Mouse (Mus musculus) left cerebral cortex, adult 18-20 months (tissue): ENCODE results near the gene Nlrx1. TPM values are rescaled to one million over a fixed set of nuclear protein-coding genes. Genes with fewer than 3 reads are reported as not detected.

Experiments used
- DNase-seq, 2 experiments: peaks; one replicate each; pipeline ENCODE4 v3.0.0; 2021 to 2022; ENCODE audit warnings: low spot score in 2 of 2, mixed read lengths in 1 of 2
- total RNA-seq, 2 experiments: library from RNA; stranded (reverse); gene quantifications; 2 replicates each; pipeline ENCODE4 v1.2.3; 2021

Gene Nlrx1
- total RNA-seq, 2 experiments from 2014 or later: 9.0 to 10.4 TPM

DNA sequence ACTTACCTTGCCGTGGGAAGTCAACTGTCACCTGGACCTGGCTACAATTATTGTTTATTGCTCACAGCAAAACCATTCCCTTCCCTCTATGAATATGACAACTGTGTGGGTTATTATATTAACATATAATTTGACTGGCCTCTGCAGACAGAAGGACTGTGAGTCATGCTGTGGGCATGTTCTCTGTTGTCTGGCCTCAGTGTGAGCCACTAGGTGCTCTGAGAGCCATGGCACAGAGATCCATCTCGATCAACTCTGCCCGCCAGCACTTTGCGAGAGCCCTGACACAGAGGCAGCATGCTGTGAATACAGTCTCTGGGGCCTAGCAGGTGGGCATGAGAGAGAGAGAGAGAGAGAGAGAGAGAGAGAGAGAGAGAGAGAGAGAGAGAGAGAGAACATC lies 1.6 kb upstream of the Nlrx1 start:
- no peak for DNase-seq

DNA sequence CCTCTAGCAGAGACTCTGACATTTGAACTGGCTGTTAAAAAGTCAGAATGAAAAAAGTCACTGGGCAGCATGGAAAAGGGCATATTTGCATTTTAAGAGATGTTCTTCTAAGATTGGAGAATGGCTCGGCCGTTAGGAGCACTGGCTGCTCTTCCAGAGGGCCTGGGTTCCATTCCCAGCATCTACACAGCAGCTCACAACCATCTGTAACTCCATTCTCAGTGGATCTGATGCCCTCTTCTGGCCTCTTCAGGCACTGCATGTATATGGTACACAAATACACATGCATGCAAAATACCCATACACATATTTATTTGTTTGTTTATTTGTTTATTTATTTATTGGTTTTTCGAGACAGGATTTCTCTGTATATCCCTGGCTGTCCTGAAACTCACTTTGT lies 678 bp upstream of the Nlrx1 start:
- no peak for DNase-seq

DNA sequence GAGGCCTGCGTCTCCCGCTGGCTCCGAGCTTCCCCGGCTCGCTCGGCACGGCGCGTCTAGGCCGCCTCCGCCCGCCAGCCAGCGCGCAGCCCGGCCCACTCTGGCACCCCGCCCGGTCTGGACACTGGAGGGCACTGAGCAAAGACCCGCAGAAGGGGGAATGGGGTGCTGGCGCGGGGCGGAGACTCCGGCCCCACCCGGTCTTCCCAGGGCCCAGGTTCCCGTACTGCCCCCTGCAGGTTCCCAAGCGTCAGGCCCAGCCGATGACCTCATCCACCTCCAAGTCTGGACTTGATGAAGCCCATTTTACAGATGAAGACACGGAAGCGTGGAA lies 405 bp downstream of the Nlrx1 start:
- peak; percentile 81 for DNase-seq

DNA sequence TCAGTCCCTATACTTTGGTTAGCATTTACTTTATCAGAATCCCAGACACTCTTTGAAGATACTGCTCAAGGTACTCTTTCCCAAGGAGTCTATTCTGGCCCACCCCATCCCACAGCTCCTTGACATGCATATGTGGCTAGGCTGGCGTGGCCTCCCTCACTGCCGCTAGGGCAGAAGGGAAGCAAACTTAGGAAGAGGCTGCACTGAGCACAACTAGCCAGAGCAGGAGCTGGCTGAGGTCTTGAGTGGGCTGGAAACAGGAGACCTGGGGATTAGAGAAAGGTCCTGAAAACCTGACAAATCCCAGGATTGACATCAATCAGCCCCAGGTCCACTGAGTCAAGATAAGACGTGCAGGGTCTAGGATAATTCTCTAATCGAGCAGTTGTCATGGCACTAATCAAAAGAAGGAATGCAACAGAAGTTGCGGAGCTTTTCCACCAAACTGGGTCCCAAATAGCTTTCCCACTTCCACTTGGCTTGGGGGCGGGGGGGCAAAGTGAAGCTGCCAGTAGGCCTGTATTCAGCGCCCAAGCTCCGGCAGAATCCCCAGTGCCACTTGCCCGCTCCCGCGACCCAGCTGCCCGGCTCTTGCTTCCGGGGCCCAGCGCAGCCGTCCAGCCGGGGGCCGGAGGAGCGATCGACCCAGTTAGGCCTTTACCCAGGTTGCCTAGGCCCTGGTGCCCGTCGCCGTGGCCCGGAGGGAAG lies 926 bp downstream of the Nlrx1 start:
- DNase-seq: no peak

DNA sequence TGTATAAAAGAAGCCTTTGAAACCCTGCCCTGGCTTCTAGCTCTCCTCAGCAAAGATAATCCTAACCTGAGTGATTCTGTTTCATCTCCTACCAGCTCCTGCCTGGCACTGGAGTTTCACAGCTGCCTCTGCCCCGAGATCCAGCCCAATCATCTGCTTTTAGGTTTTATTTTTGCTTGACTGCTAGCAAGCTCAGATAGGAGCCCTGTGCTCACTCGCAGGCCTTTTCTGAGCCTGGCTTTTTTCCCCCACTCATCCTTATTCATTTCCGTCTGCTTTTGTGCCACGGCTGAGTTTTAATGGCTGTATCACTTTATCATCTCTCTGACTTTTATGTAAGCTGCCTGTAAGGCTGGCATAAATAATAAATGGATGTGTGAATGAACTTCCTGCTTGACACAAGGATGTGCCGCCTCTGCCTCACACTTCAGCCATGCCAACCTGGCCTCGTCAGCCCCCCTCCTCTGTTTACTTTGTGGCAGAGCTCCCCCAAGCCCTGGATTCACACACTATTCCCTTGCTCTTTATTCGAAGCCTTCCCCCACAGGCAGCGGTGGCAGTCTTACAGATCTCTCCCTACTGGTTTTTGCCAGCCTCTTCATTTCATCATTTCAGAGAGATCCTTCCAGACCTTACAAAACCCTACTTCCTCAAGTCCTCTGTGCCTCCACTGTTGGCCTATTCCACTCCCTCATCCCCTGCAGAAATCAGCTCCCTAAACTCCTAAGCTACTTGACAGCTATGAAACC lies 1.7 kb downstream of the Nlrx1 start:
- peak; percentile 35 to 49 for DNase-seq

DNA sequence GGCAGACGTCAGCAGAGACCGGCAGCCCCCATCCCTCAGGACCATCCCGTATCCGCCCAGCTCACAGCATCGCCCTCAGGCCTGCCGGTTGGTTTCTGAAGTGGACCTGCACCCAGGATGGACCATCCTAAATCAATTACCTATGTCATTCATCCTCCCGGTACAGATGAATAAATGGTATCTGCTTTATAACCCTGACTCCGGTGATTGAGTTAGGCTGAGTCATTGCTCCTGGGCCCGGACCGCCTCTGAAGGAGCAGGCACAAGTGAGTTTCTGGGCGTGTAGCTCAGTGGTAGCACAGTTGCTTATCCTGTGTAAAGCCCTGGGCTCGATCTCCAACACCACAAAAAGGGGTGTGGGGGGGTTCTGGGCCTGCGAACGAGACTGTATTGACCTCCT lies 7.0 kb downstream of the Nlrx1 start:
- no peak for DNase-seq

DNA sequence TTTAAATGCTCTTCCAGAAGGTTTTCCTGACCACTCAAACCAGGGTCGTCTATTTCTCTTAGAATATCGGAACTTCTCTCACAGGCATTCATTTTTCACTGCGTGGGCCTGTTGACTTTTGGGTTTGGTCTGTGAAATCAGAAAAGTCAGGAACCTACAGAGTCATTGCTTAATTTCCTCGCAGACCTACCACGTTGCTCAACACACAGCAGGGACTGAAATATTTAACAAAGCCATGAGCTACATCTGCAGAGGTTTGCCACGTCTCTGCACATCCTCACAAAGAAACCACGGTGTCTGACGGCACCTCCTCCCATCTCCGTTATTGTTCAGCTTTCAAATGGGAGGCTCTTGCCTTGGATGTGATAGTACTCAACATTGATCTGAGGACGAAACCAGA lies 9.4 kb downstream of the Nlrx1 start:
- DNase-seq: no peak

DNA sequence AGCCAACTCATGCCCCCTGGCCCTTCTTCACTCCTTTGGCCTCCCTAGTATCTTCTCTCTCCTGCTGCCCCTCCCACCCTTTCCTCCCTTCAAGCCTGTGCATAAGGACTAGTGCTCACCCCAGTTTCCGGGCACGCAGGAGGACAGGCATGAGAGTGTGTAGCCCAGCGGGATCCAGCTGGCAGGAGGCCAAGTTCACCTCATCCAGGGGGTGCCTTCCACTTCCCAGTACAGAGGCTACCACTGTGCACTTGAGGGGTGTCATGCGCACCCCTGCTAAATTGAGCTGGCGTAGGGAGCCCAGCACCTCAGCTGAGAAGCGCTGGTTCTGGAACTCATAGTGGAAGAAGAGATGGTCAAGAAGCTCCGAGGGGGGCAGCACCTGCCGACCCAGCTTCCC lies 12.2 kb downstream of the Nlrx1 start:
- DNase-seq: no peak

DNA sequence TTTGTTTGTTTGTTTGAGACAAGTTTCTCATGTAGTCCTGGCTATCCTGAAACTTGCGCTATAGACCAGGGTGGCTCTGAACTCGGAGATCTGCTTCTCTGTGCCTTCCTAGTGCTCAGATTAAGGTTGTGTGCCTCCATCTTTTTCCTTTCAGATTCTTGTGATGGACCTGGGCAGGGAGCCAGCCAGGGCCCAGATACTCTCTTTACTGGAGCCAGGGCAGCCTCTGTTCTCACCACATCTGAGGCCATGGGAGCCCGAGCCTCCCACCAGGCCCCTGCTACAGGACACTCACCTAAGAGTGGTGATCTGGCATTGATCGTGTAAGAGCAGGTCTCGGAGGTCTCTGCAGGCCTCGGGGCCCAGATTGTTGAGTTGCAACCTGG lies 13.3 kb downstream of the Nlrx1 start:
- no peak for DNase-seq

DNA sequence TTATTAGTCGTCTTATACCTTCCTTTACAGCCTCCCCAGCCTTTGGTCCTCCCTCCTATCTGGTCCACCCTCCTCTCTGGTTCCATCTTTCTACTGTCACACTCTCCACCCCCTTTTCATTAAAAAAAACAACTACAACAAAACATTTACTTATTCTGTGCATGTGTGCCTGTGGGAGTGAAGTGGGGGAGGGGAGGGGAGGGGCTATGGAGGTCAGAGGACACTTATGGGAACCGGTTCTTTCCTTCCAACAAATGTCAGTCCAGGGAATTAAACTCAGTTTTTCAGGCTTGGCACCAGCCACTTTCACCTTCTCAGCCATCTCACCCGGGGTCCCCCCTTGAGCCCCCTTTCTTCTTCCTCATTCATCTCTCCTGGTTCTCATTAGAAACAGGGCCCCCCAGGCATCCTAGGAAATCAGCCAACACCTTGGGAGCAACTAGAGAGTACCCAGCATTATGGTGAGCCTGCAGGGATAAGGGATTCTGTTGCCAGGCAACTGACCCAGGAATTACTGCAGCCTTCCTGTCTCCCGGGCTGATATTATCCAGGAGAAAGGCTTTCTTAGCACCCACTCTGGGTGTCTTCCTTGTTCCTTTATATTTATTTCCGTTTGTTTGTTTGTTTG lies 13.8 kb downstream of the Nlrx1 start:
- no peak for DNase-seq

DNA sequence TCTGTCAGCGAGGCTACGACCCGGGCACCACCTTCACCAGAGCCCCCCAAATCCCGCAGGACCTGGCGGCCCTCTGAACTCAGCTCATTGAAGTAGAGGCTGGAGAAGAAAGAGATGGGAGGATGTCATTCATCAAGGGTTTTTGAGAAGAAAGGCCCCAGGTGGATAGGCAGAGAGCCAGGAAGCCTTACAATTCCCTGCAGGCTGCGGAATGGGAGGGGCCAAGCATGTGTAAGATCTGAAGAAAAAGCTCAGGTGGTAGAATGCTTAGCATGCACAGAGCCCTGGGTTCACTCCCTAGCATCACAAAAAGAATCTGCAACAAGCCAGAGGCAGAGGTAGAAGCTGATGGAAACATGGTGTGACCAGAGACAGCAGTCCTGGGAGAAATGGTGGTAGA lies 15.0 kb downstream of the Nlrx1 start:
- DNase-seq: no peak

DNA sequence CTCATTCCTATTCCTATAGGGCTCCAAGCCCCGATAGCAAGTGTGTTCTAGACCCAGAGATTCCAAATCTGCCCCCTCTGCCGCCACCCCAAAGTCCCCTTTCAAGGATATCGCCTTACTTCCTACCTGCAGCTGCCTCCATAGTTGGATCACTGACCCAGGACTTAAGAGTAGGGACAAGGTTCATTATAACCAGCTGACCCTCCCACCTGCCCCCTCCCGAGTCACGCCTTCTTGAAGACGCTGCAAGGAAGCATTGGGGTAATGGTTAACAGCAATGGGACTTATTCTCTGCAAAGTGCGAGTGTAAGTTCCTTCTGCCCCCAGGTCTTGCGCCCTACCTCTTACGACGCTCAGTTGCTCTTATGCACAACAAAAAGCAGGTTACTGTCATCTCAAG lies 17.1 kb downstream of the Nlrx1 start, which contains the start of gene Pdzd3:
Gene Pdzd3 (minus strand): TSS at position 158 of the 400 bp plus-strand sequence.
- no peak for DNase-seq

DNA sequence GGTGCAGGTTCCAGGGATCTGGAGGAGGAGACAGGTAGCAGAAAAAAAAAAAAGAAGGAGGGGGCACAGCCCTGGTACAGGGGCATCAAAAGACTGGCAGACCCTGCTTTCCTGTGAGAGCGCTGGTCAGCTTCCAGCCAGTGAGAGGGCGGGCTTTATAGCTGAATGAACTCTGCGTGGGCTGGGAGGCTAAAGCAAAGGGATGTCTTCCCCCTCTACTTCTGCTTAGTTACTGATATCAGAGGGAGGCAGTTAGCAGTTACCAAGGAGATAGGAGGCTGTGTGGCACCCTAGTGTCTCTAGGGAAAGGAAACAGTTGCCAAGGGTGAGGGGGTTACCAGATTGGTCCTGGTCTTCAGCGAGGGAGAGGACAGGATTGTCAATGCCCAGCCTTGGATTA lies 18.0 kb downstream of the Nlrx1 start:
- no peak for DNase-seq

DNA sequence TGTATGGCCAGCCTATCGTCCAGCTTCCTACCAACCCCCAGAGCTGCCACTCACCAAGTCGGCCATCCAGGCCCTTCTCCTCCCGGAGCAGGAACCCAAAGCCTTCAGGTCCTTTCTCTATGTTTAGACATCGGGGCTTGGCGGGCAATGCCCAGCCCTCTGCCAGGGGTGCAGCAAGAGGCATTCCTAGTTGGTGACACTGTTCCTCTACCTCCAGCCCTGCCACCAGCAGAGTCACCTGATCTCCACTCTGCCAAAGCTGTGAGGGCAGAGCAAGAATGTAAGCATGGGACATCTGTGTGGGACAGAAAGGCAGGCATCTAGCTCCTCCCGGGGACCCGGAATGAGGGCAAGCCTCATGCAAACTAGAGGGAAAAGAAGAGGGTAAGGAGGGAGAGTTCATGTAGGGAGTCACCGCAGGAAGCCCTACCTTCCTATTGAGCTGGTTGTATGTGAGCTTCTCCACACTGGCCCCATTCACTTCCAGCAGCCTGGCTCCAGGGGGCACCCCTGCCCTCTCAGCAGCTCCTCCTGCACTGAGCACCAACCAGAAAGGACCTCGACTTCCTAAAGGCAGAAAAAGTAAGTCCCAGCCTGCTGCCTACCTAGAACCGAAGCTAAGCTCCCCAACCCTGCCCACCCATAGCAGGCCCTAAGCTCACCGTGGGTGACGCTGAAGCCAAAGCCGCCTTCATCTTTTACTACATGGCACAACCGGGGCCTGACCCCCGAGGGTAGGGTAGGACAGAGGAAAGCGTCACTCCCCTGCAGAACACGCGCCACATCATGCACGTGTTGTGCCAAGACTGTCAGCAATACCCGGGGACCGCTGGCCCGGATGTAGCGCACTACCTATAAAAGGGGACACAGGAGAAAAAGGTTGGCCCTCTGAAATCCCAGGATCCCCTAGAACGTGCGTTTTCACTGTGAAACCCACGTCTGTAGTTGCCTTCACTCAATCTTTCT lies 18.9 kb downstream of the Nlrx1 start:
- peak; percentile 60 to 72 for DNase-seq

DNA sequence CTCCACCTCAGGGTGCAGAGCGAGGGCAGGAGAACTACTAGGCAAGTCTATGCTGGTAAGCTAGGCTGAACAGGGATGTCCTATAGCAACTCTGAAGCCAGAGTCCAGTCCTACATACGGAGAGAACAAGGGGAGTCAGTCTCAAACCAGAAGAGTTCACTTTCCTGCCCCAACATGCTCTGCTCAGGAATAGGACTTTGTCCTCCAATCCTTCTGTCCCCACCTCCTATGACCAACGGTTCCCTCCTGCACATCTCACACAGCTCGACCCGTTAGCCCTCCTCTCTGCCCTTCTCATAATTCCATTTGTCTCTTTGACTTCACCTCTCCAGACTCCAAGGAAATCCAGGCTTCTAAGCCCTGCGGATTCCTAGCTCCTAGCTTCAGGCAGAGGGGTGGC lies 20.5 kb downstream of the Nlrx1 start:
- no peak for DNase-seq

DNA sequence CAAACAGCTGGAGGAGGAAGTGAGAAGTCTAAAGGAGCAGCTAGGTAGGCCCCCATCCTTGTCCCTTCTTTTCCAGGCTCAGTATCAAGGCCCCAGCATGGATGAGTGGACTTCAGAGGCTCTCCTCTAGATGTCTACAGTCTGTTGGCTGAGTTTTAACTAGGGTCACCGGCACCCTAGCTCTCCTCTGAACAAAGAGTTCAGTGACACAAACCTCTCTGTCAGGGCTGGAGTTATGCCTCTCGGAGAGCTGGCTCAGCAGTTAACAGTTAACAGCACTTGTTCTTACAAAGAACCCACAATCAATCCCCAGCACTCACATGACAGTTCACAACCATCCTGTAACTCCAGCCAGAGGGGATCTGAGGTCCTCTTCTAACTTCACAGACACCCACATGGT lies 24.8 kb downstream of the Nlrx1 start:
- DNase-seq: no peak

DNA sequence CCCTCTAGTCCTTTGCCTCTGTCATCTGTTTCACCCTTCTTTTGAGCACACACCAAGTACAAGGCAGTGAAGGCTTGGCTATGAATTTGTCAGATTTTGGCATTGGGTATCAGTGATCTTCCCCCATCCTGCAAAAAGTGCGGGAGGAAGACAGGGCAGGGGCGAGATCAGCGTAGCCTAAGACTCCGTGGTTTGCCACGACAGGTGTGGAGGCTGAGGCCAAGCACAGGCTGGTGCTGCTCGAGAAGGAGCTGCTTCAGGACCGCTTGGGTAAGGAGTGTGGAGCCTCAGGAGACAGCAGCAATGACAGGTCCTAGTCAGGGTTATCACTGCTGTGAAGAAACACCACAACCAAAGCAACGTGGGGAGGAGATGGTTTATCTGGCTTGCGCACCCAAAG lies 27.0 kb downstream of the Nlrx1 start:
- DNase-seq: no peak

DNA sequence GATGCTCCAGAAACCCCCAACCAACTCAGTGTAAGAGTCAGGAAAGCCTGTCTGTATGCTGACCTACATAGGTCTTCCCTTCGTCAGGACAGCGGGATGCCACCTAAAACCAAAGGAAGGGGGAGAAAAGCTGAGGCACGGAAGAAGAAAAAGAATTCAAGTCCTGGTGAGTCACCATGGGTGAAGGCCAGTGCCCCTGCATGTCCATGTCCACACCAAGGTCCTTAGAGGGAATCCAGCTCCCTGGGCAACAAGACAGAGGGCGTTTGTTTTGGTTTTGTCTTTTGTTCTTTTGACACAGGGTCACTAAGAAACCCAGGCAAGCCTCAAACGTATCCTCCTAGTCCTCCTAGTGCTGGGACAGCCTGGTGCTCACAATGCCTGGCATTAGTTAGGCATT lies 27.5 kb downstream of the Nlrx1 start:
- no peak for DNase-seq

DNA sequence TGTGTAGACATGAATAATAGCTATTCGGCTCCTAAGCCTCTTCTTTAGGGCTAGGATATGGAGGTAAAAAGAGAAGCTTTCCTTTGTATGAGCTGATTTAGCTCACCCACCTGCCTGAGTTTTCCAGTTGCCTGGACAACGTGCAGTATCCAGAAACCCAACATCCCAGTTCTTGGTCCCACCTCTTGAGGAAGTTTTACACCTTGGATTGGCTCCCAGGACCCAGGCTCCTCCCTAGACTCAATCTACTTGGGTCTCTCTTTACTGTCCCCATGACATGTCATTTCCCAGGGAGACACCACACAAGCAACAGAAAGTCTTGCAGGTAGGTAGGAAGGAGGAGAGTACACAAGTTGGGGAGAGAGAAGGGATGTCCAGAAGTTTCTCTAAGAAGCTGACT lies 28.0 kb downstream of the Nlrx1 start, which contains the start of gene Ccdc153:
Gene Ccdc153 (plus strand): TSS at position 278 of the 400 bp plus-strand sequence.
- no peak for DNase-seq

DNA sequence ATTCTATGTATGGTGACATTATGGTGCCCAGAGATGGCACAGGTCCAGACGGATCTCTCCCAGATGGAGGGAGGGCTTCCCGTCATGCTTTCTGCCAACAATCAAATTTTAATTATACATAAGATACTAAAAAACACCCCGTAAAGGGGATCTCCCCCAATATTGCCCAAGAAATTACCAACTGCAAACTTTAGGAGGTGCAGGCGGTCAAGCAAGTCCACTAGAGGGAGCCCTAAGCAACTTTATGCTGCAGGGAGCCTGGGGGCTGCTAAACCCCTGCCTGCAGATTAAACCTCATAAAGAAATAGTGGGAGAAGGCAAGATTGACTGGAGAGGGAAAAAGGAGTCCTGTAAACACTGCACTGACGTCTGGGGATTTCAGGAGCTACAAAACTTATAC lies 29.0 kb downstream of the Nlrx1 start:
- peak in 1 of 2 experiments; percentile 60 for DNase-seq

DNA sequence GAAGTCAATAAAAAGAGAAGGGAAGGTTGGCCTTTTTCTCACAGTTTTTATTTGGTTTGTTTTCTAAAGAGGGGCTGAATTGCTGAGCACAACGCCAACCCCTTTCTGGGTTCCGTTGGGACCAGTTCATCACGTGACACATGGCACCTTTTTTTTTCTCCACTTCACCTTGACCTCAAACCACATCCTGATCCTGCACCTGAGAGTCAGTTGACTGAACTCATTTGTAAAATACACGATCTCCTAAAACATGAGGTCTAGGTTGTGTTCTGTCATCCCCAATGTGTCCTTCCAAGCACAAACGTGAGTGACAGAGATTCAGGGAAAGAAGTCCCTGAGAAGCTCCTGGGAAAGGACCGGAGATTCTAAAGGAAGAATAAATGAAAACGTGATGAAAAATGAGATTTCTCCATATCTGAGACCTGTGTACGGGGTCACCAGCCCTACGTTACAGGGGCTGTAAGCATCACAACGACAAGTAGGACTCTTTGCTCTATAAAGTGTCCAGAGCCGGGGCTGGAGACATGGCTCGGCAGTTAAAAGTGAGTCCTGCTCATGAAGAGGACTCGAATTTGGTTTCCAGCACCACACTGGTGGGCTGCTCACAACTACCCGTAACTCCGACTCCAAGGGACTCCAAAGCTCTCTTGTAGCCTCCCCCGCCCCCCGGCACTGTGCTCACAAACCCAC lies 29.8 kb downstream of the Nlrx1 start:
- DNase-seq: no peak
